Mouse (Mus musculus) gastrocnemius, postnatal 14 days (tissue): ENCODE measurements at regions not wholly inside any gene's neighbourhood (a gene's known extent, or its start where the extent isn't known, plus 50 kb on each side); places are given as distances from the start of the nearest gene placed in this dataset.

Experiments
- DNase-seq: peaks from one replicate; pipeline ENCODE4 v3.0.0; 2021; ENCODE audit warnings: mixed read lengths
- intact Hi-C: fragments of 180-260 bp; cut with DNase I; formaldehyde crosslinking; loops from one replicate; pipeline ENCODE4 v1.15.1; 2025; ENCODE audit warnings: low total_unique reads

DNA sequence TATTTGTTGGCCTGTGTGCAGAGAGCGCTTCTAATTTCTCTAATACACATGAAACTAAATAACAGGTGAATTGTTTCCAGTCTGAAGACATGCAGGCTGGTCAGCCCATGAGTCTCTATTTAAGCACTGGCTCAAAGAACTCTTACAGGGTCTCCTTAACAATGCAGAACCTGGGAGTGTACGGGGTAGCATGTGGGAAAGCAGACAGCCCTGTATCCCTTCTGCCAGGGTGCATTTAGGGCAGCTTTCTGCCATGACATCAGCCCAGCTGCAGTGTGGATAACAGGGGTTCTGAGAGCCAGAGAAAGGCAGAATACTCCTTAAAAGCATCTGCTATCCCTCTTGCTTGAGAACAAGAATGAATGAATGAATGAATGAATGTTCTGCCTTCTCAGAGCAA lies 164.7 kb downstream of the Grb14 start:
- intact Hi-C loops = no loop called here
- DNase-seq = no peak

GRCm38 (mm10) chr2:64853918-64854317 lies 170.9 kb downstream of the Grb14 start:
- intact Hi-C loops = loop anchor here (5.0 kb wide), 1 partner anchor 1342 kb away; no protein-coding TSS in a partner anchor
- peak; percentile 59 for DNase-seq

DNA sequence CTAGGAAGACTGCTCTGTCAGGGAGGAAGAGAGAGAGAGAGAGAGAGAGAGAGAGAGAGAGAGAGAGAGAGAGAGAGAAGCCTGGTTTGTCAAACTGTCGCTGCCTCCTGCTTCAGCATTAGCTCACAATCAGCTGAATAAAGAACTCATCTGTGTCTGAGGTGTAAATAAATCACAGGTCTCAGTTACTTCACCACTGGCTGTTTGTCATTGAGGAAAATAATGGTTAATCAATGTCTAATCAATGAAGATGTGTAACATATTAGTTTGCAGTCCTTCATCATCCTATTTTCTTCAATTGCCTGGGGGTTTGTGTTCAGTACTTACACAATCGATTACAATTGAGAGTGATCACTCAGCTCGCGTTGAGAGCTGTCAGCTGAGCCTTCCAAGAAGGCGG lies 171.9 kb downstream of the Grb14 start:
- no peak for DNase-seq
- intact Hi-C loops = loop anchor here (5.0 kb wide), 1 partner anchor 1341 kb away; no protein-coding TSS in a partner anchor

DNA sequence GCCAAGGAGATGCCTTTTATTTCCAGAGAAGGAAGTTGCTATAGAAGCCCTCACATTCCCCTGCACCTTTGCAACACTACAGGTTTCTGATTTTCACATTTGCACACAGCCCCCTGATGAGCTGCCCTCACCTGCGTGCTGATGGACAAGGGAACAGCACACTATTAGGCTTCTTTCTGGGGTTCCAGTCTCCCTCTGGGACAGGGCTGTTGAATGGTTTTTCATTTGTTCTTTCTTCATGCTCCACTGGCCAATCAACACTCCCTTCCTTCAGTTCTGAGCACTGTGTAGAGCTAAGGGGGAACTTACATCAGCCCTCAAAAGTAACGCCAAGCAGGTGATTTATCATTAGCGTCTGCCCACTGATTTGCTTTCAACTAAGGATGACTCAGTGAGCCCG lies 173.7 kb downstream of the Grb14 start:
- intact Hi-C loops = loop anchor here (5.0 kb wide), 1 partner anchor 1339 kb away; no protein-coding TSS in a partner anchor
- no peak for DNase-seq

DNA sequence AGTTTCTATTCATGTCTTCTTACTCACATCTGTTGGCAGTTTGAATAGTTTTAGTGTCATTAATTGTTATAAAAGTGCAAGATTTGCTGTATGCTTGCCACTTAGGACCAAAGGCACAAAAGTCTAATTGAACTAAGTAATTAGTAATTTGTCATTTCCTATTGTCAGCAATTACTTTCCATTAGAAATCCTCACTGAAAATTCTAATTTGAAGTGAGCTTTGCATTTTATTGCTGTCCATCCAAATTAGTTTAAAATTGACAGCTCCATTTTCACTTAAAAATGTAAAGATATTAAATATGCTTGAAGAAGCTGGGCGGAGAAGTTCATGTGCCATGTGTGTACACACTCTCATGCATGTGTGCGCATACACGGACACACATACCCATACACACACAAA lies 174.1 kb downstream of the Grb14 start:
- intact Hi-C loops = loop anchor here (5.0 kb wide), 1 partner anchor 1338 kb away; no protein-coding TSS in a partner anchor
- DNase-seq = no peak

DNA sequence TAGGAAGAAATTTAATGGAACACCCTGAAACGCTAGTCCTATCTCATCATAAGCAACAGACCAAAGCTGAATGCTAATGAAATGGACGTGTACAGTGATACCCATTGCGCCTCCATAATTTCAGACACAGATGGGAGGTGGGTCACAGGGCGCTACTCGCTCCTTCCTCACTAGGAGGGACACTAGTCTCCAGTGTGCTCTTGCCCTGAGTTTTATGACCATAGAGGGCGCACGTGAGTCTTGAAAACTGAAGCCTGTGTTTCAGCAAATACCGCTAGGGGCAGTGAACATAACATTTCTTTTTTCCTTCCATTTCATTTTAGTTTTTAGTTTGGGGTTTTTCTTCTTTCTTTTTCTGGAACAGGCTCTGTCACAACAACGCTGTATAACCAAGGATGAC lies 200.3 kb downstream of the Grb14 start:
- no peak for DNase-seq
- intact Hi-C loops = no loop called here

- no peak for DNase-seq
- intact Hi-C loops = no loop called here
Measured at GRCm38 (mm10) chr2:64823905-64824304, 200.9 kb downstream of the Grb14 start.

- DNase-seq = no peak
- intact Hi-C loops = no loop called here
Measured at GRCm38 (mm10) chr2:64823074-64823473, 201.7 kb downstream of the Grb14 start.

DNA sequence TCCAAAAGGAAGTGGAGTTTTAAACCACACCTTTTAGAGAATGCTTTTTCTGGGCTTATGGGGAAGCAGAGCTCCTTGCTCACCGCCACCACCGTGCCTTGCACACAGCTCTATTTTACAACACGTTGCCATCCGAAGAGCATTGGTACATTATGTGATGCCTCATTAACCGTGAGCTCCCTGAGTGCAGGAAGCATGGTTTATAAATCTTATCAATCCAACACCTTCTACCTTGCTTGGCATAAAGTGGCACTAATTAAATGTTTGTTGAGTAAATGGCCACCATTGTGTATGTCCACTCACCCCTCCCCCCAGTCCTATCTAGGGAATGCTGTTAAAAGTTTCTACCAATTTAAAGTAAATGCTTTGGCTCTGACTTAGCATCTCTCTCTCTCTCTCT lies 206.6 kb downstream of the Grb14 start:
- no peak for DNase-seq
- intact Hi-C loops = no loop called here
